Mouse (Mus musculus) CH12.LX (cell line): ENCODE results near the gene Scaf4. TPM values are rescaled to one million over a fixed set of nuclear protein-coding genes. Genes with fewer than 3 reads are reported as not detected.

ENCODE experiments used
- DNase-seq: peaks from one replicate; pipeline ENCODE4 v3.0.0-alpha.2; 2013; ENCODE audit errors: extremely low read depth
- H3K27ac ChIP-seq: 2 replicates; pipeline ENCODE4 v1.5.1; 2012; ENCODE audit warnings: low read depth, mild to moderate bottlenecking, control low read depth, moderate library complexity; ENCODE audit not compliant: insufficient read depth
- H3K27me3 ChIP-seq: replicated peaks from 2 replicates; pipeline ENCODE3; 2012; ENCODE audit warnings: inconsistent platforms
- H3K36me3 ChIP-seq, 2 experiments: replicated peaks in 1 of 2; 2 replicates each; pipeline versions ENCODE3 to v1.6.1; 2012; ENCODE audit warnings: inconsistent platforms in 1 of 2, low read length in 1 of 2, mild to moderate bottlenecking in 1 of 2, mixed read lengths in 1 of 2, moderate library complexity in 1 of 2; ENCODE audit not compliant: control insufficient read depth in 1 of 2, insufficient read depth in 1 of 2
- H3K4me1 ChIP-seq, 2 experiments: 2 replicates each; pipeline ENCODE4 v1.6.1; 2012; ENCODE audit warnings: inconsistent platforms in 1 of 2, moderate library complexity in 1 of 2; ENCODE audit not compliant: insufficient read depth in 2 of 2, control insufficient read depth in 1 of 2
- H3K4me2 ChIP-seq: 2 replicates; pipeline ENCODE4 v1.6.1; 2012; ENCODE audit warnings: low read depth, mild to moderate bottlenecking, control low read depth; ENCODE audit not compliant: poor library complexity, insufficient read depth, severe bottlenecking
- H3K4me3 ChIP-seq, 3 experiments: fragments of 150-350 bp in 1 of 3; sonication (generic) in 1 of 3; replicated peaks in 1 of 3; 2 replicates each; pipeline versions ENCODE3 to v1.5.1; 2011 to 2012; ENCODE audit warnings: low read depth in 2 of 3, low read length in 2 of 3, mild to moderate bottlenecking in 2 of 3, moderate library complexity in 2 of 3, control low read depth in 1 of 3, improper control_type of control experiment in 1 of 3, inconsistent platforms in 1 of 3, mixed read lengths in 1 of 3; ENCODE audit not compliant: poor library complexity in 1 of 3
- H3K79me2 ChIP-seq: replicated peaks from 2 replicates; pipeline ENCODE4 v1.6.1; 2012; ENCODE audit warnings: mild to moderate bottlenecking, moderate library complexity; ENCODE audit not compliant: control insufficient read depth, poor library complexity, insufficient read depth, severe bottlenecking; ENCODE audit errors: extremely low read depth
- H3K9ac ChIP-seq: 2 replicates; pipeline ENCODE4 v1.6.1; 2012; ENCODE audit warnings: low read depth, mild to moderate bottlenecking, control low read depth, moderate library complexity; ENCODE audit not compliant: insufficient read depth
- H3K9me3 ChIP-seq: replicated peaks from 2 replicates; pipeline ENCODE3; 2012; ENCODE audit warnings: low read length, inconsistent platforms, mixed read lengths
- CTCF ChIP-seq, 2 experiments: IDR thresholded peaks in 1 of 2; conservative IDR thresholded peaks in 1 of 2; 2 replicates each; pipeline ENCODE4 v1.5.1; 2011 to 2012; ENCODE audit warnings: low read depth in 2 of 2, low read length in 2 of 2, improper control_type of control experiment in 1 of 2, inconsistent platforms in 1 of 2, mild to moderate bottlenecking in 1 of 2, moderate library complexity in 1 of 2
- ELF1 ChIP-seq: IDR thresholded peaks from 2 replicates; pipeline ENCODE4 v1.6.1; 2014; ENCODE audit warnings: low read depth, mild to moderate bottlenecking, inconsistent platforms, low read length, improper control_type of control experiment
- ETS1 ChIP-seq: conservative IDR thresholded peaks from 2 replicates; pipeline ENCODE4 v1.6.1; 2012; ENCODE audit warnings: low read depth, mild to moderate bottlenecking, inconsistent platforms, low read length, improper control_type of control experiment, moderate library complexity
- GABPA ChIP-seq: IDR thresholded peaks from 2 replicates; pipeline ENCODE4 v1.6.1; 2012; ENCODE audit warnings: low read depth, low read length, improper control_type of control experiment, inconsistent platforms; ENCODE audit not compliant: insufficient replicate concordance
- JUND ChIP-seq: conservative IDR thresholded peaks from 2 replicates; pipeline ENCODE4 v1.6.1; 2011; ENCODE audit warnings: low read depth, low read length, improper control_type of control experiment
- MAFK ChIP-seq: IDR thresholded peaks from 2 replicates; pipeline ENCODE4 v1.6.1; 2011; ENCODE audit warnings: low read length, improper control_type of control experiment; ENCODE audit not compliant: insufficient replicate concordance
- MAX ChIP-seq: IDR thresholded peaks from 2 replicates; pipeline ENCODE4 v1.6.1; 2011; ENCODE audit warnings: low read length, improper control_type of control experiment
- MAZ ChIP-seq: IDR thresholded peaks from 2 replicates; pipeline ENCODE4 v1.6.1; 2012; ENCODE audit warnings: low read depth, mild to moderate bottlenecking, inconsistent platforms, low read length, improper control_type of control experiment, moderate library complexity
- MXI1 ChIP-seq: IDR thresholded peaks from 2 replicates; pipeline ENCODE4 v1.6.1; 2011; ENCODE audit warnings: mild to moderate bottlenecking, low read depth, low read length, improper control_type of control experiment
- POLR2AphosphoS2 ChIP-seq: IDR thresholded peaks from 2 replicates; pipeline ENCODE4 v1.6.1; 2011; ENCODE audit warnings: low read depth, low read length, improper control_type of control experiment
- RAD21 ChIP-seq: IDR thresholded peaks from 2 replicates; pipeline ENCODE4 v1.6.1; 2011; ENCODE audit warnings: low read depth, mild to moderate bottlenecking, low read length, improper control_type of control experiment, moderate library complexity
- UBTF ChIP-seq: IDR thresholded peaks from 2 replicates; pipeline ENCODE4 v1.6.1; 2012; ENCODE audit warnings: low read depth, mild to moderate bottlenecking, inconsistent platforms, low read length, improper control_type of control experiment, moderate library complexity
- USF2 ChIP-seq: conservative IDR thresholded peaks from 2 replicates; pipeline ENCODE4 v1.6.1; 2011; ENCODE audit warnings: low read depth, low read length, improper control_type of control experiment
- ZKSCAN1 ChIP-seq: IDR thresholded peaks from 2 replicates; pipeline ENCODE4 v1.6.1; 2012; ENCODE audit warnings: low read depth, inconsistent platforms, low read length, improper control_type of control experiment, borderline replicate concordance
- ZMIZ1 ChIP-seq: IDR thresholded peaks from 2 replicates; pipeline ENCODE4 v1.6.1; 2012; ENCODE audit warnings: low read depth, mild to moderate bottlenecking, inconsistent platforms, low read length, improper control_type of control experiment
- ZNF384 ChIP-seq: IDR thresholded peaks from 2 replicates; pipeline ENCODE4 v1.6.1; 2012; ENCODE audit warnings: low read depth, low read length, improper control_type of control experiment, inconsistent platforms
- dilution Hi-C: fragments of 300-500 bp; cut with MboI; formaldehyde crosslinking; loops from 2 replicates; pipeline ENCODE4 v1.14.3; 2020; ENCODE audit warnings: low sequenced_read_pairs; ENCODE audit not compliant: extremely low pct_unique_long_range_greater_than_20kb, extremely low pct_ligation_motif_present
- in situ Hi-C: fragments of 300-500 bp; cut with MboI; formaldehyde crosslinking; loops from 3 replicates; pipeline ENCODE4 v1.14.3; 2019; ENCODE audit warnings: low sequenced_read_pairs, low pct_ligation_motif_present, low pct_unique_long_range_greater_than_20kb, mixed read lengths
- polyA plus RNA-seq: library from polyadenylated mRNA; unstranded; fragments of >175 nt; gene quantifications from 2 replicates; pipeline ENCODE4 v1.2.1, GENCODE M21; 2012; ENCODE audit warnings: low read depth; ENCODE audit not compliant: insufficient read length
- total RNA-seq, 2 experiments: library from RNA; depleted of rRNA; stranded (reverse); fragments of 300-350 nt in 1 of 2; fragments of >200 nt in 1 of 2; gene quantifications; 2 replicates each; pipeline ENCODE4 v1.2.3; 2012 to 2014

The Scaf4 gene
- total and polyA plus RNA-seq, 3 experiments = 6.0 to 60.4 (median 17.5) TPM

- peaks cover 5 to 15% of the 10 kb centered on the region in 2 experiments; a peak in 3 of 4 replicates for H3K4me1 ChIP-seq
- H3K4me3 ChIP-seq = no peak overlapping the region
- H3K9me3 ChIP-seq = no peaks in the 10 kb centered on the region
- dilution Hi-C loops = no loop called here
- TF ChIP-seq MAX (no peak), ZMIZ1 (no peak), GABPA (no peak), RAD21 (no peak), ELF1 (no peak), ZNF384 (no peak), USF2 (no peak), MAZ (no peak), CTCF (conservative IDR thresholded peaks at IDR 0.05 in 1 of 2, IDR thresholded peaks at IDR 0.05 in 1 of 2; ENCODE audit: low read depth in 2 of 2, low read length in 2 of 2) (no peak)
- no peak overlapping the region for H3K27ac ChIP-seq
- no peak overlapping the region for H3K9ac ChIP-seq
- no peak overlapping the region for H3K4me2 ChIP-seq
- no peaks in the 10 kb centered on the region for H3K79me2 ChIP-seq
- peaks cover 1% of the 10 kb centered on the region for H3K27me3 ChIP-seq
- no peaks in the 10 kb centered on the region for H3K36me3 ChIP-seq
- DNase-seq = no peak
- in situ Hi-C loops = no loop called here
Measured at GRCm38 (mm10) chr16:90213477-90214339, 70.6 kb downstream of the Scaf4 start.

DNA sequence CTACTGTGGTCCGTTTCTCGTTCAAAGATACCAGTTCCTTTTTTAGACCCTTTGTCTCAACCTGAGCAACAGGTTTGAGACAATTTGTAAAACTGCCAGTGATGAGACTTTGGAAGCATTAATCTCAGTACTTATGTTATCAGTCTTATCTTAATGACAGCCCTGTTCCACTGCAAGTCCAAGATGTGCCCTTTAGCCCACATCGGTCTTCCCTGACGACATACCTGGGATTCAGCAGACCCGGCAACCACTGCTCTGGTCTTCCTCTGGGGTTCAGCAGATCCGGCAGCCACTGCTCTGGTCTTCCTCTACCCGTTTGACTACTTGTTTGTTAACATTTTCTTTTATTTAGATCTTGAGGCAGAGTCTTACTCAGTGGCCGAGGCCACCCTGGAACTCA is 72.5 kb downstream of the Scaf4 start:
- Histone ChIP-seq H3K4me3 (no peak overlapping the region), H3K9ac (no peak overlapping the region), H3K4me2 (no peak overlapping the region), H3K27me3 (peaks cover 1% of the 10 kb centered on the region), H3K9me3 (no peaks in the 10 kb centered on the region), H3K27ac (no peak overlapping the region), H3K36me3 (no peaks in the 10 kb centered on the region), H3K79me2 (no peaks in the 10 kb centered on the region), H3K4me1 (peaks cover 5 to 15% of the 10 kb centered on the region in 2 experiments; a peak in 3 of 4 replicates)
- in situ Hi-C loops = no loop called here
- dilution Hi-C loops = no loop called here
- DNase-seq = no peak
- TF ChIP-seq POLR2AphosphoS2 (no peak), MAFK (no peak), ETS1 (no peak), MXI1 (no peak), ZKSCAN1 (no peak), JUND (no peak), UBTF (no peak), ZMIZ1 (no peak)
